Mouse (Mus musculus): Measurements from ENCODE around the gene Ahctf1. TPM values are rescaled to one million over a fixed set of nuclear protein-coding genes. Genes with fewer than 3 reads are reported as not detected.

The Ahctf1 gene
- 34.5 and 34.8 TPM in 2 replicates for polyA plus RNA-seq (2016; fragmentation: Nextera tagmentation; extraction: Ambion mirVana)

DNA sequence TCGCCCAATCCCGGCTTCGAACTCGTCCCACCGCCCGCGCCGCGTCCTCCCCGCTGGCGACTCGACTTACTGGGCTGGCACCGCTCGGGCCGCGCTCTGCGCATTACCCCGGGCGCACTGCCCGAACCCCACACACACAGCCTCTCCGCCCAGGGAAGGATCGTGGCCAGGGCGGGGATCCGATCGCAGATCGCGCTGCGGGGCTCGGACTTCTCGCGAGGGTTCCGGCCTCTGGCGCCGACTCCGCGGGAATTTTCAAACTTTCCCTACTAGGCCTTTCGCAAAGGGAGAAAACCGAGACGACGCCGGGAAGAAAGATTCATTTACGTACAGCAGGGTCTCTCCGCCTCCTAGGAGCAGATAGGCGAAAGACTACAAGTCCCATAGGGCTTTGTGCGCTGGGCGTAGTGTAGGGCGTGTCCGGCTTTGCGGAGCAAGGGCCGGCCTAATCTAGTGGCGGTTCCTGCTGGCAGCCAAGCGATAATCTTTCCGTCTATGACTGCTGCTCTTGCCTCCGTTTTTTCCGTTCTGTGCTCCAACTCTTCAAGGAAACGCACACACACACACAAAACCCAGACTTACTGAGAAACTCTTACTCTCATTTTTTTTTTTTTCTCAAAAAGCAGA, at the start of gene Ahctf1:
Gene Ahctf1, minus strand, starts transcription at position 168 of the 627 bp plus-strand sequence.
- H3K4me2 ChIP-seq (replicated peaks), result peak within 1 kb of the TSS; percentile 82
- no peaks in the 10 kb centered on the region for H3K9me3 ChIP-seq
- peaks cover 16% of the 10 kb centered on the region for H3K4me1 ChIP-seq
- peak within 1 kb of the TSS; percentile 94 for H3K4me3 ChIP-seq
- peak within 1 kb of the TSS; percentile 95 for H3K9ac ChIP-seq (replicated peaks)
- H3K27ac ChIP-seq (replicated peaks), result peak within 1 kb of the TSS; percentile 95
- WGBS, result under 1% methylated on average over 56 of the region's 56 CpGs
- no peaks in the 10 kb centered on the region for H3K27me3 ChIP-seq
- peak; percentile 98 for ATAC-seq (ENCODE audit: low FRiP score, low read depth)
- peaks cover 3% of the 10 kb centered on the region; the same call in 1 of the 2 replicates for H3K36me3 ChIP-seq

DNA sequence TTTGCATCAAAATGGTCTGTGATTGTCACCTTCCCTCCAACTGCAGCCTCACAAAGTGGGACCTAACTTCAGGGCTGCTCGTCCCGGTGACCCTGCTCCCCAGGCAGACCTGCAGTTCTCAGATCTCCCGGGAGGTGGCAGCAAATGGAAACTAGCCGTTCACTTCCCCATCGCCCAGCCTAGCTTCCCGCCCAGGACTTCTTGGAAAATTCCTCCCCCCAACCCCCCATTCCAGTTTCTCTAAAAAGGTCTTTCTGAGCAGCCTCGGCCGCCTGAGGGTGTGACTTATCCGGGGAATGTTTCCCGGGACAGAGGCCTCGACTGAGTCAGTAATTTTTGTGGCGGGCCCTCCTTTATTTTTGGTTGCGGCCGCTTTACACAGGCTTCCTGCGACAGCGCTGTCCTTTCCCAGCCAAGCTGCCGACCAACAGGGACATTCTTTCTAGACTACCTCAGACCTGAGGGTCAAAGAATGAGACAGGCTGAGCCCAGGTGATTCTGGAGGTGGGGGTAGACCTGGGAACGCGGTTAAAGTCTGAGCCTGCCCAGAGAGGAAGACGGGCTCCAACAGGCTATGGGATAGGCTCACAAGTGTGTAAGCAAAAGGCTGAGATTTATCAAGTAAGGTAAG, 44.4 kb upstream of the Ahctf1 start:
- H3K4me1 ChIP-seq, result no peaks in the 10 kb centered on the region
- H3K4me2 ChIP-seq (replicated peaks), result peak overlapping the region; percentile 72
- peak overlapping the region; percentile 58 for H3K9ac ChIP-seq (replicated peaks)
- no peaks in the 10 kb centered on the region for H3K9me3 ChIP-seq
- H3K27ac ChIP-seq (replicated peaks), result no peak overlapping the region
- H3K27me3 ChIP-seq, result no peaks in the 10 kb centered on the region
- H3K36me3 ChIP-seq, result no peaks in the 10 kb centered on the region
- 4% methylated on average over 20 of the region's 20 CpGs for WGBS
- peak overlapping the region; percentile 44 for H3K4me3 ChIP-seq
- peak; percentile 64 for ATAC-seq (ENCODE audit: low FRiP score, low read depth)

DNA sequence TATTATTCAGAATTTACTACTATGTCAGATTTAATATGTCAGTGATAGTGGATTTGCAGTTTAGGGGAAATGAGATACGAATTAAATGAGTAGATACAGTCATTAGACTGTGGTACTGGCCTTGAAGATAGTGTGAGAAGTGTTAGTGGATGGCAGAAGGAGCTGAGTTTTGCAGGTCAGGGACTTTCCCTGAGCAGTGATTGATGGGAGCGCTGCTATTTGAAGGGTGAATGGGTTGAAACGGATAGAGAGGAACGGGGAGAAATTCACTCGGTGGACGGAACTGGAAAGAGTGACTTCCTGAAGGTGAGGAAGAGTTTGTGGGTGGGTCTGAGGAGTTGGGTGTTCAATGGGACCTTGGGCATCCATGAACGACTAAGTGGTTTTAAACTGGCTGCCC, 43.7 kb upstream of the Ahctf1 start:
- no peaks in the 10 kb centered on the region for H3K36me3 ChIP-seq
- WGBS, result 58% methylated on average over 7 of the region's 7 CpGs
- no peak for ATAC-seq (ENCODE audit: low FRiP score, low read depth)
- H3K9ac ChIP-seq (replicated peaks), result no peak overlapping the region
- H3K27ac ChIP-seq (replicated peaks), result no peak overlapping the region
- no peaks in the 10 kb centered on the region for H3K27me3 ChIP-seq
- no peaks in the 10 kb centered on the region for H3K4me1 ChIP-seq
- H3K9me3 ChIP-seq, result no peaks in the 10 kb centered on the region
- no peak overlapping the region for H3K4me3 ChIP-seq
- no peak overlapping the region for H3K4me2 ChIP-seq (replicated peaks)

DNA sequence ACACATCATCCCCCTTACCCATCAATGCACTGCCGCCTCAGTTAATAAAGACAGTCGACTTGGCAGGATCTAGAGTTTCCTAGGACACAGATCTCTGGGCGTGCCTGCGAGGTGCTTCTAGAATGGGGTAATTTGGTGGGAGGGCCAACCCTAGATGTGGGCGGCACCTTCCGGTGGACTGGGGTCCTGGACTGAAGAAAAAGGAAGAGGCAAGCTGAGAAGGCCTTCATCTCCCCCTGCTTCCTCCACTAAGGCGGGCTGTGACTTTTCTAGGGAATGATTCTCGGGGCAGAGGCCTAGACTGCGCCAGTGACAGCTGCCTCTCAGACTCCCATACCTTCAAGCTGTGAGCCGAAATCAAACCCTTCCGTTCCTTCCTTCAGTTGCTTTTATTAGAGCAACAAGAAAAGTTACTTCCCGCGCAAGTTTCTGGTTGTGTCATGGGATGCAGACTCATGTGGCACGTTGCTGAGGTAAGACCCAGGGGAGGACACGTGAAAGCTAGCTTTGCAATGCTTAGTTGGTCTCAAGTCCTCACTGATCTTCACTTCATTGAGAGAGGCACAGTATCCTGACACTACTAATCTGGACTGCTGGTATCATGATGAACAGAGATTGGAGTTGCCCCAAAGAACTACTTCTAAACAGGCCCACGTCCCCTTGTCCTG, 42.5 kb upstream of the Ahctf1 start:
- H3K27me3 ChIP-seq, result no peaks in the 10 kb centered on the region
- H3K27ac ChIP-seq (replicated peaks), result no peak overlapping the region
- H3K9me3 ChIP-seq, result no peaks in the 10 kb centered on the region
- no peaks in the 10 kb centered on the region for H3K4me1 ChIP-seq
- ATAC-seq (ENCODE audit: low FRiP score, low read depth), result no peak
- no peak overlapping the region for H3K9ac ChIP-seq (replicated peaks)
- WGBS, result 88% methylated on average over 16 of the region's 16 CpGs
- H3K4me3 ChIP-seq, result no peak overlapping the region
- no peaks in the 10 kb centered on the region for H3K36me3 ChIP-seq
- H3K4me2 ChIP-seq (replicated peaks), result no peak overlapping the region

DNA sequence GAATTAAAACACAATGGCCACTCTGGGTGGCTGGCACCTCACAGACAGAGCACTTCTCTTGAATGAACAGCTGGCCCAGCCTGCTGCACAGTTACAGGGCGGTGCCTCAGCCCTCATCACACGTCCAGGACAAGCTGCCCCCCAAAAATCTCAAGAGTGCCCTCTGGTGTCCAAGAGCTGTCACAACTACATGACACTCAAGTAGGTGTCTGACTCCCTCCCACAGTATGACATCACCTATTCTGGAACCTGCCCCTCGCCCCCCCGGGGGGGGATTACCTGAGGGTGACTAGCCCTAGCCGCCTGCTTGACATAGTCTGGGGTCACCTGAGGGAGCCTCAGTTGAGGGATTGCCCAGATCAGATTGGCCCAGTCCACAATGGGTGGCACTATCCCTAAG, 41.4 kb upstream of the Ahctf1 start:
- H3K27ac ChIP-seq (replicated peaks), result no peak overlapping the region
- no peaks in the 10 kb centered on the region for H3K9me3 ChIP-seq
- ATAC-seq (ENCODE audit: low FRiP score, low read depth), result peak; percentile 78
- H3K4me2 ChIP-seq (replicated peaks), result no peak overlapping the region
- no peak overlapping the region for H3K9ac ChIP-seq (replicated peaks)
- H3K4me1 ChIP-seq, result no peaks in the 10 kb centered on the region
- 18% methylated on average over 5 of the region's 5 CpGs for WGBS
- H3K27me3 ChIP-seq, result no peaks in the 10 kb centered on the region
- no peak overlapping the region for H3K4me3 ChIP-seq
- H3K36me3 ChIP-seq, result no peaks in the 10 kb centered on the region

DNA sequence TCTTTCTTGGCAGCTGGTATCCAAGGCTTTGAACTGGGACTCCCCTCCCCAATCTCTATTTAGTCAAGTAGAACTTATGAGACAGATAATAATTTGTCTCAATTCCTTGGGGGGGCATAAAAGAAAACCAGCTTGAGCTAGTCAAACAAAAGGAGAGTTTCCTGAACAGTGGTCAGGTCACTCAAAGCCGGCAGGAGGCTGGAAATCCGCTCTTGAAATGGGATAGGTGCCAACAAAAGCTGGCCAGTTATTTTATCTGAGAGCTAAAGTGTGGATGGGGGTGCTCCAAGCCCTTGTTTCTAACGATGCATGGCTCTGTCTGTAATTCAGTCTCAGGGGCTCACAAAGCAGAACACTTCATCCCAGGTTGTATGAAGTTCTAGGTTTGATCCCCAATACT, 40.5 kb upstream of the Ahctf1 start:
- Histone ChIP-seq H3K4me3 (no peak overlapping the region), H3K27me3 (no peaks in the 10 kb centered on the region), H3K36me3 (no peaks in the 10 kb centered on the region), H3K9me3 (no peaks in the 10 kb centered on the region), H3K4me2 (replicated peaks) (no peak overlapping the region), H3K9ac (replicated peaks) (no peak overlapping the region), H3K27ac (replicated peaks) (no peak overlapping the region), H3K4me1 (no peaks in the 10 kb centered on the region)
- ATAC-seq (ENCODE audit: low FRiP score, low read depth), result no peak
- 48% methylated on average over 3 of the region's 3 CpGs for WGBS

DNA sequence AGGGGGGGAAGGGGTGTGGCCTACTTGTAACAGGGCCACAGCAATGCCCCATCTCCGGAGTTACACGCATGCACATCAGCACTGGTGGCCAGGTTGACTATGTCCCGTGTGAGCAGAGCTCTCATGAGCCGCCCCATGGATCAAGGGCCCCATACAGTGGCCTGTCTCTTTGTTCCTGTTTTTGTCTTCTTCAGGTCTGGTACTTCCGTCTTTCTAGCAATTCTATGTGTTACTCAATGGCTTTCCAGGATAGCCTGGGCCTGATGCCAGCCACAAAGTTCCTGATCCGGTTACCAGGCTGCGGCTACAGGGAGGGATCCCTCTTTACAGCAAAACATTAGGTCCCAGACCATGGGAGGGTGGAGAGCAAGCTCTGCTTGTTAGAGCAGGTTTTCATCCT, 39.1 kb upstream of the Ahctf1 start:
- ATAC-seq (ENCODE audit: low FRiP score, low read depth), result no peak
- WGBS, result 88% methylated on average over 7 of the region's 7 CpGs
- Histone ChIP-seq H3K27me3 (no peaks in the 10 kb centered on the region), H3K27ac (replicated peaks) (no peak overlapping the region), H3K4me3 (no peak overlapping the region), H3K36me3 (no peaks in the 10 kb centered on the region), H3K9ac (replicated peaks) (no peak overlapping the region), H3K4me1 (no peaks in the 10 kb centered on the region), H3K4me2 (replicated peaks) (no peak overlapping the region), H3K9me3 (no peaks in the 10 kb centered on the region)

DNA sequence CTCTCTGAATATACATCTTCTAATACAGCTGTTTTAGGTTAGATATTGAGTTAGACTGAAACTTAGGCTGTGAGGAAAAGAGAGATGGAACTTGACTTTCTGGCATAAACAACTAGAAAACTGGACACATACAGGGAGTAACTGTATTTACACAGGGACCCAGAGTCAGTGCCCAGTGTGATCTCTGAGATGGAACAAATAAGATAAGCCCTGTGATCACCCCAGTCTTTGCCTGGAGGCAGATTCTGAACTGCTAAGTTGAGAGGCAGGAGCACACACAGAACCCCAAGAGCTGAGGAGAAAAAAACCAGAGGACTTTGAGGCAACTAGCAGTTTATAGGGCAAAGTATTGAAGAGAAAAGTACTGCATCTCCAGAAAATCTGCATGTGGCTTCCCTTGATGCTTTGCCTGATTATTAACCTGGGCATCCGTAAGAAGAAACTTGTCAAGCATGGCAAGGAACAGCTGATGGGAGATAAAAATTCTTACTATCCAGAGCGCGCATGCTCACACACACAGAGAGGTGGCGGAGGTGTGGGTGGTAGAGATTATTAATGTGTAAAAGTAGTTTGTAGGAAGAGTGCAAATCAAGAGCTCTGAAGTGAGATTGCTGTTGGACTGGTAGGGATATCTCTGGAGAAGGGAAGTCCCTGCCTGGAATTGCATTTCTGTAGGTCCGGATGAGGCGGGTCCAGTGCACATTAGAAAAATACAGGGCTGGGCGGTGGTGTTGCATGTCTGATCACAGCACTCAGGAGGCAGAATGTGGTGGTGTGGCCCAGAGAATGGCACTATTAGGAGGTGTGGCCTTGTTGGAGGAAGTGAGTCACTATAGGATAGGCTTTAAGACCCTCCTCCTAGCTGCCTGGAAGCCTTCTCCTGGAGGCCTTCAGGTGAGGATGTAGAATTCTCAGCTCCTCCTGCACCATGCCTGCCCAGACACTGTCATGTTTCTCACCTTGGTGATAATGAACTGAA, 33.2 kb upstream of the Ahctf1 start:
- no peak overlapping the region for H3K27ac ChIP-seq (replicated peaks)
- WGBS, result 93% methylated on average over 7 of the region's 7 CpGs
- H3K4me2 ChIP-seq (replicated peaks), result no peak overlapping the region
- H3K36me3 ChIP-seq, result no peaks in the 10 kb centered on the region
- no peaks in the 10 kb centered on the region for H3K27me3 ChIP-seq
- no peak overlapping the region for H3K9ac ChIP-seq (replicated peaks)
- no peak overlapping the region for H3K4me3 ChIP-seq
- 0 out of 2 replicates have a peak, but pooled peaks cover 4% of the 10 kb centered on the region for H3K9me3 ChIP-seq
- no peaks in the 10 kb centered on the region for H3K4me1 ChIP-seq
- no peak for ATAC-seq (ENCODE audit: low FRiP score, low read depth)

DNA sequence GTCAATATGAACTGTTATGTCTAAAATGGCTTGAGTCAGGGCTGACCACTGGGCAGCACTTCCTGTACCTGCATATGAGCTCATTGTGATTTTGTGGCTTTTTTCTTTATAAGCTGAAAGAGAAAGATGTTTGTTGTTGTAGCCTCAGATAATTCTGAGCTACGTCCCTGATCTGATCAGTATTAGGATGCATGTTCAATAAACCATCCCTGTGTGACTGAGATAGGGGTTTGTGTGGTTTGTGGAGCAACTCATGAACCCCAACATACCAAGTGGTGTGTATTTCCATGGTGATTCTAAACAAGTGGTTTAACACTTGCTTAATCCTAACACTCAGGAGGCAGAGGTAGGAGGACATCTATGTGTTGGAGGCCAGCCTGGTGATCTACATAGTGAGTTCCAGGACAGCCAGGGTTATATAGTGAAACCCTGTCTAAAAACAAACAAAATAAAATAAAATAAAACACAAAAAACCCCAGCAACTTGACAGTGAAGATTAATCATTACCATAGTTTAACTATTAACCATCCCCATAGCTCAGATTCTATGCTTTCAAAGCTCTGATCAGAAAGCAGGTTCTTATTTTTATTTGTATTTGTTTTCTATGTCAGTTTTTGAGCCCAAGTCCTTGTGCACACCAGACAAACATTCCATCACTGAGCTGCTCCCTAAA, 32.4 kb upstream of the Ahctf1 start:
- H3K9me3 ChIP-seq, result 0 out of 2 replicates have a peak, but pooled peaks cover 4% of the 10 kb centered on the region
- no peak overlapping the region for H3K4me3 ChIP-seq
- H3K27me3 ChIP-seq, result no peaks in the 10 kb centered on the region
- 87% methylated on average over 1 of the region's 1 CpGs for WGBS
- no peaks in the 10 kb centered on the region for H3K36me3 ChIP-seq
- H3K4me1 ChIP-seq, result no peaks in the 10 kb centered on the region
- no peak overlapping the region for H3K27ac ChIP-seq (replicated peaks)
- H3K4me2 ChIP-seq (replicated peaks), result no peak overlapping the region
- no peak overlapping the region for H3K9ac ChIP-seq (replicated peaks)
- ATAC-seq (ENCODE audit: low FRiP score, low read depth), result no peak

DNA sequence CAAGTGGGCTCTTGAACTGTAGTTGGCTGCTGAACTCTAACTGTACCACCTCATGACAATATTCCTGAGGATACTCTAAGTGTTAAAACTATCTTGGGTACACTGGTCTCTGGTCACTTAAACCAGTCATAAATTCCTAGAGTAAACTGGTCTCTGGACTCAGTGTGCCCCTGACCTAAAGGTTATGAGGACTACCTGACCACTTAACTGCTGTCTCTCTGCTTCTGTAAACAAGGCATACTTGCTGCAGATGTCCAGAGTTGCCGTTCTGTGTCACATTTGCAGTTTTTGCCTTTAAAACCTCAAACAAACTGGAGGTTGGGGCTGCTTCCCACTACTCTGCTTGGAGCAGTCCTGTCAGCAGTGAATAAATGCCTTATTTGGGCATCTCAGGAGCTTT, 30.1 kb upstream of the Ahctf1 start:
- ATAC-seq (ENCODE audit: low FRiP score, low read depth), result no peak
- Histone ChIP-seq H3K4me3 (no peak overlapping the region), H3K36me3 (no peaks in the 10 kb centered on the region), H3K27me3 (no peaks in the 10 kb centered on the region), H3K27ac (replicated peaks) (no peak overlapping the region), H3K4me1 (no peaks in the 10 kb centered on the region), H3K9me3 (0 out of 2 replicates have a peak, but pooled peaks cover 4% of the 10 kb centered on the region), H3K4me2 (replicated peaks) (no peak overlapping the region), H3K9ac (replicated peaks) (no peak overlapping the region)
- WGBS, result 91% methylated on average over 1 of the region's 1 CpGs

DNA sequence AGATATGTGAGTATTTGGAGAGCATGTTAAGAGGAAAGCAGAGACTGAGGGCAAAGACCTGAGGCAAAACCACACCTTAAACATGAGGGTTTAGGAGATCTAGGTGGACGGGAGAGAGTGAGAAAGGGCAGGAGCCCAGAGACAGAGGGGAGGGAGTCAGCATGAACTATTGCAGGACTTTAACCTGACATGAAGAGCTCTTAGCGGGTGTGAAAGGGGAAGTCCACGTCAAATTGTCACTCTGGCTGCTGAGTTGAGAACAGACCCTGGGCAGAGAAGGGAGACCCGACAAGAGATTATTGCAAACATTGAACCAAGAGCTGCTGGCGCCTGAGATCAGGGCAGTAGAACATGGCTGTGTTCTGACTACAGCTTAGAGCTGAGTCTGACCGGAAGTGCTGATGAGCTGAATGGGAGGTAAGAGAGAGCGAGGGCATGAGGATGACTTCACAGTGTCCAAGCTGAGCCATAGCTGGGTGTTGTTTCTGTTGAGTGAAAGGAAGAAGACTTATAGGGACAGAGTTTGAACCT, 29.3 kb upstream of the Ahctf1 start:
- Histone ChIP-seq H3K36me3 (no peaks in the 10 kb centered on the region), H3K4me1 (no peaks in the 10 kb centered on the region), H3K4me3 (no peak overlapping the region), H3K4me2 (replicated peaks) (no peak overlapping the region), H3K27me3 (no peaks in the 10 kb centered on the region), H3K27ac (replicated peaks) (no peak overlapping the region), H3K9me3 (0 out of 2 replicates have a peak, but pooled peaks cover 4% of the 10 kb centered on the region), H3K9ac (replicated peaks) (no peak overlapping the region)
- WGBS, result 81% methylated on average over 7 of the region's 7 CpGs
- no peak for ATAC-seq (ENCODE audit: low FRiP score, low read depth)
